Mouse (Mus musculus): ENCODE measurements around the gene Cic.
"Not testable (repeated sequence)": the region's sequence is repeated elsewhere in the genome, so short reads cannot be mapped to it uniquely, and the experiment has no call there.

Cic gene

DNA sequence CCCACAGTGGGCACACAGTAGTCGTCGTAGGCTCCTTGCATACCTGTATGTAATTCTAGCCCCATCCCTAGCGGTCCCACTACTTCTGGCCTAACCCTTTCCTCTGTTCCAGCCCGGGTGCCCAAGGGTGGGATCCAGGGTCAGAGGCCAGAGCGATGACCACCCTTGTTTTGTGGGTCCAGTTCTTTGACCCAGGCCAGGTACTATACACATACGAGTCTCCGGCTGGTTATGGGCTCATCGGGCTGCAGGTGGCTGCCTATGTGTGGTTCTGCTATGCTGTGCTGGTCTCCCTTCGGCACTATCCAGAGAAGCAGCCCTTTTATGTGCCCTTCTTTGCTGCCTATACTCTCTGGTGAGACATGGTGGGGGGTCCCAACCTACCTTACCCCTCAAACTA, 41.9 kb downstream of the Cic start:
- DNase-seq = no peak

DNA sequence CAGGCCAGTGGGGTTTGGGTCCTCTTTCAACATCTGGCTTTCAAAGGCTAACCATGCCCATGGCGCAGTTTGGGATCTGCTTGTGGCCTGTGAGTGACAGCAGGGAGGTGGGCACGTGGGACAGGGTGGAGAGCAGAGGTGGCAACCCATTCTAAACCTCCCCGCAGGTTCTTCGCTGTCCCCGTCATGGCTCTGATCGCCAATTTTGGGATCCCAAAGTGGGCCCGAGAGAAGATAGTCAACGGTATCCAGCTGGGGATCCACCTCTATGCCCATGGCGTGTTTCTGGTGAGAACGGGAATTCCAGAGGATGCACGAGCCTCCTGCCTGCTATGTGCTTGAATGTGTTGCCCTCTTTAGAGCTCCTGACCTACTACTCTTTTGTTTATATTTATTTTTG, 43.7 kb downstream of the Cic start:
- no peak for DNase-seq

DNA sequence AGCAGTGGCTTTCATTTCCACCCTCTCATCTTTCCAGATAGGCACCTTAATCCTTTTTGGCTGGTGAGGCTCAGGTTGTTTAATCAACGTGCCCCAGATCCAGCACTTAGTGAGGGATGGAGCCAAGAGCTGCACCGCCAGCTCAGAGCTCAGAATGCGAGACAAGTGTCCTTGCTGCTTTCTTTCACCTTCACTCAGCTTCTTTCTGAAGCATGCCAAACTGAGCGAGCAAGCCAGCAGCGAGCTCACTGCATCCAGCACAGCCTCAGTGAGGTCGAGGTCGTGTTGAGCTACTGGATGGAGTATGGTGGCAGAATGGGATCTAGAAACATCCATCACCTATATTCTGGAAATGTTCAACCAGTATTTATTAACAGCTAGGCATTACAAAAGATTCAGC, 45.8 kb downstream of the Cic start:
- no peak for DNase-seq

DNA sequence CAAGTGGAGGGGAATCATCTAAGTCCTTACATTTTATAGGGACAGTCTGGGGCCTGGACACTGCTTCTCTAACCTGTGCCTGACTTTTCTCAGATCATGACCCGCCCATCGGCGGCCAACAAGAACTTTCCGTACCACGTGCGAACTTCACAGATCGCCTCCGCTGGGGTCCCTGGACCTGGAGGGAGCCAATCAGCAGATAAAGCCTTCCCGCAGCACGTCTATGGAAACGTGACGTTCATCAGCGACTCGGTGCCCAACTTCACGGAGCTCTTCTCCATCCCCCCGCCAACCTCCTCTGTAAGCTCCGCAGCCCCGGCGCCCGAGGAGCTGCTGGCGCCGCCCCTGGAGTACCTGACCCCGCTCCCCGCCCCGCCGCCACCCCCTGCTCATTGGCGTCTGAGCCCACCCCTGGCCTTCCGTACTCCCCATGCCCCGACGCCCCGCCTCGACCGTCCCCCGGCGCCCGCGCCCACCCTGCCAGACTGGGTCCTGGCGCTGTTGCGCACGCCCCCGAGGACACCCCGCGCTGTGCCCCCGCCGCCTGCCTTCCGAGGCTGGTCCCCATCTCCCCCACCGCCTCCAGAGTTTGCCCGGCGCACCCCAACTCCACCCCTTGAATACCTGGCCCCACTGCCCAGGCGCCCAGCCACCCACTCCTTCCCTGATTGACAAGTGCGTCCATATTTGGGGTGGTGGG, 47.3 kb downstream of the Cic start:
- peak; percentile 37 for DNase-seq

DNA sequence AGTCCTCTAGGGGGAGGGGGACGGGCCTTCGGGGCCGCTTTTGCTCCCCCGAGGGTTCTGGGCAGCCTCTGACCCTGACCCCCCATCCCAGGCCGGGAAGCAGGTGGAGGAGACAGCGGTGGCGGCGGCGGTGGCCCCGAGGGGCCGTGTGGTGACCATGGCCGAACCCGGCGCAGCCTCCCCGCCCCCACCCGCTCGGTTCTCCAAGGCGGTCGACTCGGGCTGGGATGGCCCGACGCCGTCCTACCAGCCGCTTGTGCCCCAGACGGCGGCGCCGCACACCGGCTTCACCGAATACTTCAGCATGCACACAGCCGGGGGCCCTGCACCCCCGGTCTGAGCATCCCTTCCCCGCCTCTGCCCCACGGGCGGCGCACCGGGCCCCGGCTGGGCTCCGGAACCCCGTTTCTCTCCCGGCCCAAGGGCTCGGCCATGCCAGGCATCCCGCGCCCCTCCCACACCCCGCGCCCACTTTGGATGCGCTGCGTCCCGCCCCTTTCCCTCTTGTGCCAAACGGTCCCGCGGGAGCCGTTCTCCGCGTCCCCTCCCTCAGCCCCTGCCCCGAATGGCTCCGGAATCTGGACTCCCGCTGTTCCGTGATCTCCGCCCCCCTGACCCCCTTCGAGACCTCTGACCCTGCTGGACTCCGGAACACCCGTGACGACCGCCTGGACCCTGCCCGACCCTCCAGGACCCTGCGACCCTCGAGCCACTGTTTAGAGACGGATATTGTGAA, 48.0 kb downstream of the Cic start:
- peak; percentile 48 for DNase-seq

DNA sequence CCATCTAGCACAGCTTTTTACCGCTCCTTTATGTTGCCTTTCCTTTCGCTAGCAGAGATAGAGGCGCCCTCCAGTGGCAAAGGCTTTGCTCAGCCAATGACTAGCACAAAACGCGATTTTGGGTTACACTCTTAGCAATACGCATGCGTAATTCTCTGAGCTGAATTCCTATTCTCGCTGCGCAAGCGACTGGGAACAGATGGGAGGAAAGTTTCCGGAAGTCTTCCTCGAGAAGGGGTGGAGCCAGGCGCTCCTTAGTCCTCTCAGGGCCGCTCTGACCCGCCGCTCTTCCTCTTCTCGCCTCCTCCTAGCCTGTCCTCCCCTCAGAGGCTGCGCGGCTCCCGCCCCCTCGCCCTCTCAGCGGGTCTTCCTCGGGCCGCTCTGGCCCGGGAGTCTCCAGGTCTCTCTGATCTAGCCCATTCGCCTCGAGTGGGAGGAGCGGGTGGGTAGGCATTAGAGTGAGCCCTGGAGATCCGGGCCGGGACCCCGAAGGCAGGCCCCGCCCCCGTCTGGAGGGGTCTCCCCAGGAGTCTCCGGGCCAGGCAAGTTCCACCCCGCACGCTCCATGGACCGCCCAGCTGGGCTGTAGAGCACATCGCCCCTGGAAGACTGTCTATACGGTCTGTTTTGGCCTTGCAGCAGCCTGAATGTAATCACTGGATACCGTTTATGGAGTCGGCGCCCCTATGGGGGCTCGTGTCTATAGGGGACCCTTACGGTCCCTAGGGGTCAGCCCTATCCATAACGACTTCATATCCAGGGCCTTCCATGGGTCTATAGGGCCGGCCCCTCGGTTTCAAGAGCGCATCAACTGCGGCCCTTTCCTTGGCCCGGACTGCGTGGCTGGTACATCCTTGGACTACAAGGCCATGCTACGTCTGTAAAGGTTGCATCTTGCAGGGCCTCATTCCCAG, 49.3 kb downstream of the Cic start, which contains the start of gene Megf8:
TSS of gene Megf8 (plus strand) at position 633 of the 914 bp plus-strand sequence.
- DNase-seq = peak; percentile 100

DNA sequence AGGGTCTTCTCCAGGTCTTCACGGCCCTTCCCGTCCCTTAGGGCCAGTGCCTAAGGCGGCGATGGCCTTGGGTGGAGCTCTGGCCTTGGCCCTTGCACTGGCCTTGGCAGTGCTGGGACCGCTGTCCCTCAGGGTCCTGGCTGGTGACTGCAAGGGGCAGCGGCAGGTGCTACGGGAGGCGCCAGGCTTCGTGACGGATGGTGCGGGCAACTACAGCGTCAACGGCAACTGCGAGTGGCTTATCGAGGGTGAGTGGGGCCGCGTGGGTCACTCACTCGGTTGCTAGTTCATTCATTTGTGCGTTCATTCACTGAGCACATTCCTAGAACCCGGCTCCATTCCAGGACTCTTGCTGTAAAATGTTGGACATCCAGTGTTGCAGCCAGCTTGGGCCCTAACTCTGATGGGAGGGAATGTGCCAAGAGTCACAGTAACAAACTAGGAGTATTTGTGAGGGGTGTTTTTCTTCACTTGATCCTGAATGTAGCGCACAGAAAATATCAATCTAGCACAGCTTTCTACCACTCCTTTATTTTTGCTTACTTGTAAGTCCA, 50.0 kb downstream of the Cic start:
- DNase-seq = no peak

DNA sequence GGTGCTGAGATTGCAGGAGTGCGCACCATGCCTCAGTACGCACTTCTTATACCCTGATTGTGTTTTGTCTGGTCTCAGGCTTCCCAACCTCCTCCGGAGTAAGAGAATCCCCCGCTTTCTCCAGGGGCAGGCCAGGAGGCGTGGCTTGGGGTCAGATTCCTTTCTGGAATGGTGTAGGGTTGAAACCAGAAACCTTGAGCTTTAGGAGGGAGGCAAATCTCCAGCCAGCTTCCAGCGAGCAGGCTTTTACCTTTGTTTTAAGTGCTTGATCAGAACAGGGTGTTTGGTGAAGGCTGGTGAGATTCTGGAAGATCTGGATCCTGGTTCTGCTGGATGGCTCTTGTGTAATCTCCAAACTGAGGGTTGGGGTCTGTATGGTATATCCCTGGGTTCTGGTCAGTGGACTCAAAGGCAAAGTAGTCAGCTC, 54.6 kb downstream of the Cic start:
- DNase-seq = peak; percentile 48

DNA sequence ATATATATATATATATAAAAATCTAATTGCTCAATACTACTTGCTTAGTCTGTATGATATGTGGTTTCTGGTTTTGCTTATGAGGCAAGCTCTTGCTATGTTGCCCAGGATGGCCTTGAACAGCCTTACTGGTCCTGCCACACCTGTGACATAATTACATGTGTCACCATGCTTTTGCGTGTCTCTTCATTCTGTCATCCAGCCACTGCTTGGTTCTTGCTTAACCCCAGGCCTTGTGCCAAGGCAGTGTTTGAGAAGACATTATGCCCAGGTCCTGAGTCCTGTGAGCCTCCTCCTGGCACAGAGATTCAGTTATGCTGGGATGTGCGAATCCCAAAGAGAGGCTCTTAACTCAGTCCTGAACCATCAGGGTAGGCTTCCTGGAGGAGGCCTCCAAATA, 55.7 kb downstream of the Cic start:
- no peak for DNase-seq

DNA sequence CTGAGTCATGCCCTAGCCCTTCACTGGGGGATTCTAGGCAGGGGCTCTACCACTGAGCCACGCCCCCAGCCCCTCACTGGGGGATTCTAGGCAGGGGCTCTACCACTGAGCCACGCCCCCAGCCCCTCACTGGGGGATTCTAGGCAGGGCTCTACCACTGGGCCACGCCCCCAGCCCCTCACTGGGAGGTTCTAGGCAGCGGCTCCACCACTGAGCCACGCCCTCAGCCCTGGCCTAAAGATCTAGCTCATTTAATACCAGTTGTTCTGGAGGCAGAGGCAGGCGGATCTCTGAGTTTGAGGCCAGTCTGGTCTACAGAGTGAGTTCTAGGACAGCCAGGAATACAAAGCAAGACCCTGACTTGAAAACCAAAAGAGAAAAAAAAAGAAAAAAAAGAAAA, 57.9 kb downstream of the Cic start:
- not testable (repeated sequence) for DNase-seq

DNA sequence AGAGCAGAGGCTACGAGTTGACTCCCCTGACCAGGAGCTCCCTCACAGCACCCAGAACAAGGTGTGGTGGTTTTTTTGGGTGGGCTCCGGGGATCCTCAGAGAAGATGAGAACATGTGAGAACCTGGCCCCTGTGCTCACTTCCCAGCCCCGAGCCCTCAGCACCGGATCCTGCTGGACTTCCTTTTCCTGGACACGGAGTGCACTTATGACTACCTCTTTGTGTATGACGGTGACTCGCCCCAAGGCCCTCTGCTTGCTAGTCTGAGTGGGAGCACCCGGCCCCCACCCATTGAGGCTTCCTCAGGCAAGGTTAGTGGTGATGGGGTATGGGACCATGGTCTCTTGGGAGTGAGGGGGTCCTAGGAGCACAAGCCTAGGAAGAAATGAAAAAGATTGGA, 58.7 kb downstream of the Cic start:
- no peak for DNase-seq

DNA sequence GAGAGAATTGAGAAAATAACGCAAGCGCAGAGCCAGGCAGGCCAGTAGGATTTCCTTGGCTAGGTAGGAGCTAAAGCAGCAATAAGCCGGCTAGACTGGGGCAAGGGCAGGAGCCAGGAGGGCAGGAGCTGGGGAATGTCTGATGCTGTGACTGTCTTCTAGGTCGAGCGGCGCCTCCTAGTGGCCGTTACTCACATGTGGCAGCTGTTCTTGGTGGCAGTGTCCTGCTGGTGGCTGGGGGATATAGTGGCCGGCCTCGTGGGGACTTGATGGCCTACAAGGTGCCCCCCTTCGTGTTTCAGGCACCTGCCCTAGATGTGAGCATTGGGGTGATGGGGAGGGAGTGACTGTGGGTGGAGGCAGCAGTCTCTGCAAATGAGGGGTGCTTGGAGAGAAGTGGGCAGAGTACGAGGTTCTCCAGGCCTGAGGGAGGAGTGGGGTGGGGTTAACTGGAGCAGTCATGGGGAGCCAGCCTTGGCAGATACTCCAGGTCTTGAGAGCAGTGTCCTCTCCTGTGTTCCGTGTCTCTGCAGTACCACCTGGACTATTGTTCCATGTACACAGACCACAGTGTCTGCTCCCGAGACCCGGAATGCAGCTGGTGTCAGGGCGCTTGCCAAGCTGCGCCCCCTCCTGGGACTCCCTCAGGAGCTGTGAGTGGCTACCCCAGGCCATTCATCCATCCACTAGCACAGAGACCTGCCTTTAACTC, 66.2 kb downstream of the Cic start:
- DNase-seq = peak; percentile 89

DNA sequence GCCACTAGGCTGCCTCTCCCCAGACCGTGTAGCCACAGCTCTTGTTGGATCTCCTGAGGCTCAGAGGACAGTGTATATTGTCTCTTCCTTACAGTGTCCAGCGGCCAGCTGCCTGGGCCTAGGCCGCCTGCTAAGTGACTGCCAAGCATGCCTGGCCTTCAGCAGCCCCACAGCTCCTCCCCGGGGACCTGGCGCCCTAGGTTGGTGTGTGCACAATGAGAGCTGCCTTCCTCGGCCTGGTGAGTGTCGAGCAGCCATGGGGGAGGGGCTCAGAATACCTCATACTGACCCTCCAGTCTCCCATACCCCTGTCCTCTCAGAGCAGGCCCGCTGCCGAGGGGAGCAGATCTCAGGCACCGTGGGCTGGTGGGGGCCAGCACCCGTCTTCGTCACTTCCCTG, 67.0 kb downstream of the Cic start:
- DNase-seq = no peak

DNA sequence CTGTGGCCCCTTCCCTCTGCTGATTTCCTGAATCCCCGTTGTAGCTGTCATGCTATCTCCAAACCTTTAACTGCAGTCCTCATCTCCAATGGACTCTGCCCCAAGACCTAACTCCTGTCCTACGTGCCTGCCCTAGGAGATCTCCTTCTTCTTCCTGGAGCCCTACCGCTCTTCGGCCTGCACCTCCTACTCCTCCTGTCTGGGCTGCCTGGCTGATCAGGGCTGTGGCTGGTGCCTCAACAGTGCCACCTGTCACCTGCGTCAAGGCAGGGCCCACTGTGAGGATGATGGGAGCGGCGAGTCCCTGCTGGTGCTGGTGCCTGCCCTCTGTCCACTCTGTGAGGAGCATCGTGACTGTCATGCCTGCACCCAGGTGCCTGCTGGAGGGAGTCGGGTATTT, 71.8 kb downstream of the Cic start:
- DNase-seq = no peak

DNA sequence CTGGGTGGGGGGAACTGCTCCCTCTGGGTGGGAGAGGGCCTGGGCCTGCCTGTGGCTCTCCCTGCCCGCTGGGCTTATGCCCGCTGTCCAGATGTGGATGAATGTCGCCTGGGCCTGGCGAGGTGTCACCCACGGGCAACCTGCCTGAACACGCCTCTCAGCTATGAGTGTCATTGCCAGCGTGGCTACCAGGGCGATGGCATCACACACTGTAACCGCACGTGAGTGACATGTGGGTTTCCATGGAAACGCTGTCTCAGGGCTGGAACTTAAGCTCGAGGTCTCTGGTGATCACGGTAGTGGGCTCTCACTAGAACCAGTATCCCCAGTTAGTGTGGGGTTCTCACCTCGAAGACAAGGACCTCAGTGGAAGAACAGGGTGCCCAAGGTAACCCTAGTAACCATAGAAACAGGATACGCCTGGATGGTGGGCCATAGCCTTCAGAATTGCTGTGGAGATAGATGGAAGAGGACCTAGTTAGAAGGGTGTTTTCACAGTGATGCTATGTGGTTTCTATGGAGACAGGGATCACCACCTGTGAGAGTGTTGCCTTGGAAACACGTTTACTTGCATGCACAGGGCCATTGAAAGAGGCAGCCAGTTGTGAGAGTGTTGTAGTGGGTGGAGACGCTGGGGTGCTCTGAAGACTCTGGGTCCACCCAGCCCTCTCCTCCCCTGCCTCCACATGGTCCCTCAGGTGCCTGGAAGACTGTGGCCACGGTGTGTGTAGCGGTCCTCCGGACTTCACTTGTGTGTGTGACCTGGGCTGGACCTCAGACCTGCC, 73.7 kb downstream of the Cic start:
- DNase-seq = no peak
